Mouse (Mus musculus) liver, embryonic 14.5 days (tissue): ENCODE results near the gene Apol7e.

Experiments used
- CTCF ChIP-seq: IDR thresholded peaks from 2 replicates; pipeline ENCODE4 v1.5.1; 2016; ENCODE audit warnings: antibody characterized with exemption, low read depth, control low read depth
- EP300 ChIP-seq: IDR thresholded peaks from 2 replicates; pipeline ENCODE4 v1.6.1; 2016; ENCODE audit warnings: antibody characterized with exemption, low read depth

DNA sequence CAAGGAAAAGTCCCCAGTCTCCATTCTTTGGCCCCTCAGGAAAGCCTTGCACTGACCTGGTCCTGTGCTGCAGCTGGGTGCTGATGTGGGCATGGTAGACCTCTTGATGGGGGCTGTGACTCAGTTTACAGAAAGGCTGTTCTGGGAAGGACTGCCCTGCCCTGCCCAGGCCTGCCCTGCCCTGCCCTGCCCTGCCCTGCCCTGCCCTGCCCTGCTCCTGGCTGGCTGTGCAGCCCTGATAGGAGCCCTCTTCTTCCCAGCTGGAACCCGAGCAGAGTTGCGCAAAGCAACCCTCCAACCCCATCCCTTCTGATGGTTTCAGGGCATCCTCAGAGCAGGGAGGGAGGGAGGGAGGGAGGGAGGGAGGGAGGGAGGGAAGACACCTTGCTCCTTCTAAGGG, 56.5 kb downstream of the Apol7e start:
- TF ChIP-seq CTCF (no peak), EP300 (peak; percentile 50; the same call in 1 of the 2 replicates)
